Mouse (Mus musculus) kidney, adult 2 months (tissue): ENCODE data around the gene Vamp4. TPM values are rescaled to one million over a fixed set of nuclear protein-coding genes. Genes with fewer than 3 reads are reported as not detected.

Source experiments
- DNase-seq: peaks from one replicate; pipeline ENCODE4 v3.0.0; 2021
- H3K27ac ChIP-seq: fragments of 200-500 bp; 2 replicates; pipeline ENCODE4 v1.5.1; 2012; ENCODE audit warnings: low read depth, low read length, control low read depth, inconsistent platforms; ENCODE audit not compliant: insufficient read depth
- H3K27me3 ChIP-seq: fragments of 200-500 bp; replicated peaks from 2 replicates; pipeline ENCODE4 v1.6.1; 2012; ENCODE audit warnings: mild to moderate bottlenecking, moderate library complexity, low read length, inconsistent platforms; ENCODE audit not compliant: control insufficient read depth, insufficient read depth
- H3K36me3 ChIP-seq: fragments of 200-500 bp; 2 replicates; pipeline ENCODE4 v1.6.1; 2012; ENCODE audit warnings: mild to moderate bottlenecking, moderate library complexity, low read length, inconsistent platforms; ENCODE audit not compliant: control insufficient read depth, insufficient read depth
- H3K4me1 ChIP-seq: fragments of 200-500 bp; 2 replicates; pipeline ENCODE4 v1.6.1; 2011; ENCODE audit warnings: low read length; ENCODE audit not compliant: control insufficient read depth, insufficient read depth
- H3K4me3 ChIP-seq: fragments of 200-500 bp; 2 replicates; pipeline ENCODE4 v1.5.1; 2011; ENCODE audit warnings: mild to moderate bottlenecking, low read depth, low read length, control low read depth; ENCODE audit not compliant: insufficient read depth
- CTCF ChIP-seq: fragments of 200-500 bp; conservative IDR thresholded peaks from 2 replicates; pipeline ENCODE4 v1.5.1; 2011; ENCODE audit warnings: low read depth, mild to moderate bottlenecking, control low read depth, low read length, moderate library complexity, mixed read lengths; ENCODE audit not compliant: insufficient read depth, insufficient read length
- POLR2A ChIP-seq: fragments of 200-500 bp; IDR thresholded peaks from one replicate; pipeline ENCODE4 v1.6.1; 2011; ENCODE audit warnings: low read depth, low read length, control low read depth
- WGBS: fragments of 180-500 bp; shearing (Covaris S2); methylation state at CpG from one replicate; pipeline ENCODE4 v1.1.7; 2018; 5-methylcytosine and 5-hydroxymethylcytosine counted together
- polyA plus RNA-seq: library from polyadenylated mRNA; depleted of rRNA; stranded (reverse); fragments of >200 nt; gene quantifications from 2 replicates; pipeline ENCODE4 v1.2.3, GENCODE M21; 2012

Gene Vamp4
- polyA plus RNA-seq, 1 experiment, result 11.4 TPM

DNA sequence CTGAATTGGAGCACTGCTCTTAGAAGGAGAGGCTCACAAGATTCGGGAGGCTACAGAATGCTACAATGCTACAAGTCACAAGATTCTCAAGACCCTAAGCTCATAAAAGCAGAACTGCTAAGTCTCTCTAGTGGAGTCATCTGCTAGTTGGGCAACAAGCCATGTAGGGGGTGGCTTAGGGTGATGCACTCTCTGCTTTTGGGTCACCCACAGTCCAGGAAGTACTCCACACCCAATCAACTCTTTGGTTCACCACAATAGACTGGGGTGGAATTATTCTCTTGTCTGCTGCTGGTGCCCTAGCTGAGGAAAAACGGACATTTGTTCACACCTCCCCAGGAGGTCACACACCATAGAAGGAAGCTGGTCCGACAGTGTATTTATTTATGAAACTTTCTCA is 5.3 kb upstream of the Vamp4 start:
- WGBS, result 51% methylated on average over 3 of the region's 3 CpGs
- no peaks in the 10 kb centered on the region for H3K36me3 ChIP-seq
- no peak overlapping the region for H3K27ac ChIP-seq
- no peak overlapping the region for H3K4me3 ChIP-seq
- TF ChIP-seq POLR2A (no peak), CTCF (no peak)
- peak; percentile 32 for DNase-seq
- no peaks in the 10 kb centered on the region for H3K27me3 ChIP-seq
- H3K4me1 ChIP-seq, result no peaks in the 10 kb centered on the region

DNA sequence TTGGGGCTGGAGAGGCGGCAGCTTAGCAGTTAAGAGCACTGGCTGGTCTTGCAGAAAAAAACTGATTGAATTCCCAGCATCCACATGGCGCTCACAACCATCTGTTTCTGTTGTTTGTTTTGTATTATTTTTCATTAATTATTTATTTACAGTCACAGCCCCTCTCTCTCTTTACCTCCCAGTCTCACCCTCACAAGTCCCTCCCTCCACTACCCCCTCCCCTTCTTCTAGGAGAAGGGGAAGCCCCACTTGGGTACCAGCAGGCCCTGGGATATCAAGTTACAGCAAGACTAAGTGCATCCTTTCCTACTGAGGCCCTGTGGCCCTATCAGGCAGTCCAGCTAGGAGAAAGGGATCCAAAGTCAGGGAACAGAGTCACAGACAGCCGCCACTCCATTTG is 3.0 kb upstream of the Vamp4 start:
- no peak for TF ChIP-seq POLR2A
- no peak for TF ChIP-seq CTCF
- Histone ChIP-seq H3K36me3 (no peaks in the 10 kb centered on the region), H3K27me3 (no peaks in the 10 kb centered on the region), H3K4me1 (no peaks in the 10 kb centered on the region), H3K27ac (no peak overlapping the region), H3K4me3 (no peak overlapping the region)
- DNase-seq, result no peak
- 64% methylated on average over 3 of the region's 3 CpGs for WGBS

DNA sequence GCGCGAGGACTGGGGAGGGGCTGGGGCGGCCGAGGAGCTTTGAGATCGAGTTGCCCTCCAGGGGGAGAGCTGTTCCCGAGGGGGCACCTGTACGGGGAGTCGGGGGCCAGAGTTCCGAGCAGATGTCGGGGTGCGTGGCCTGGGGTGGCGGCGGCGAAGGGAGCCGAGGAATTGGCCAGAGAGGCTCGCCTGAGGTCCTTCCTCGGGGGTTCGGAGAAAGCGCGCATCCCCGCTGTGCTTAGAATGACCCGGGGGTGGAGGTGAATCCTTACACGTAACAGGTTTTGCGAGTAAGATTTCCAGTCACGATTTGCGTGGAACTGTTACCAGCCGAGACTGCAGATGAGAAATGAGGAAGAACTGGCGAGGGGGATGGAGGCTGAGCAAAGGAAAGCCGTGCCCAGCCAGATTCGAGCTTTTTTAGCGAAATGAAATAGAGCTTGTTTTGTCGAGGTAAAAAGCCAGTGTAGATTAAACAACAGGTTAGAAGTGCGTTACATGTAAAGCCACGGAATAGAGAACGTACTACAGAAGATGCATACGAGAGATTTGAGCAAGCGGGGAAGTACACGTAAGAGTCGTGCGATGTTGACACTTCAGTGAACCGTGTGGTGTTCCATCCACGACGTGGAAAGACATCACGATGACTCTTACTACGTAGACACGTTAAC is 751 bp downstream of the Vamp4 start:
- DNase-seq, result peak; percentile 40
- TF ChIP-seq CTCF (no peak), POLR2A (no peak)
- under 1% methylated on average over 46 of the region's 46 CpGs for WGBS
- no peaks in the 10 kb centered on the region for H3K27me3 ChIP-seq
- H3K4me3 ChIP-seq, result peak overlapping the region; percentile 70
- H3K27ac ChIP-seq, result no peak overlapping the region
- no peaks in the 10 kb centered on the region; the same call in 1 of the 2 replicates for H3K36me3 ChIP-seq
- H3K4me1 ChIP-seq, result no peaks in the 10 kb centered on the region

DNA sequence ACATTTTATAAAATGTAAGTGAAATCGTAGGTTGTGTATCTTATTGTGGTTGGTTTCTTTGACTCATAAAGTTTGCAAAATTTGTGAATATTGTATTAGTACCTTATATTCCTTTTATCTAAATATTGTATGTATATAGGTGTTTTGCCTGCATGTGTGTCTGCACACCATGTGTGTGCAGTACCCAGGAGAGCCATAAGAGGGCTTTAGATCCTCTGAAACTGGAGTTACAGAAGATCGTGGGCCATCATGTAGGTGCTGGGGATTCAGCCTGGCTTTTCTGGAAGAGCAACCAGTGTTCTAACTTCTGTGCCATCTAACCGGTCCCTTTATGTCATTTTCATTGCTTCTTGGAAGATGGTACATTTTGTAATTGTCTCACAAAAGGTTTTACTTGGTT is 4.8 kb downstream of the Vamp4 start:
- no peak overlapping the region for H3K4me3 ChIP-seq
- no peak for DNase-seq
- H3K27me3 ChIP-seq, result no peaks in the 10 kb centered on the region
- no peaks in the 10 kb centered on the region; the same call in 1 of the 2 replicates for H3K36me3 ChIP-seq
- no peak overlapping the region for H3K27ac ChIP-seq
- TF ChIP-seq POLR2A, result no peak
- no peak for TF ChIP-seq CTCF
- H3K4me1 ChIP-seq, result no peaks in the 10 kb centered on the region
- 97% methylated on average over 3 of the region's 3 CpGs for WGBS

DNA sequence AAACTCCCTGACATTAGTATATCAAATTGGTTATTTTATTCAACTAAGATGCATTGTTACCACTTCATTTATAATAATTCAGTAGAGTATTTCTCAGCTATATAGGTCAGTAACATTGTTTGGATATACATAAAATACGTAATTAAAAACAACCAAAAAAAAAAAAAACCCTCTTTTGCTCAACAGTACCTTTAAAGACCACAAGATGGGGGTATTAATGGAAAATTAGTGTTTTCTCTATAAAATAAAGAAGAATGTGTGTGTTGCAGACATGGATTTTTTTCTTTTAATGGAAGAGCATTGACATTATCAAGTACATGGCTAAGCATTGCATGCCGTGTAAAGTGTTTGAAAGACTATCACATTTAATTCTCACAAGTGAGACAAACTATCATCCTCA is 12.6 kb downstream of the Vamp4 start:
- TF ChIP-seq POLR2A (no peak), CTCF (no peak)
- Histone ChIP-seq H3K27ac (no peak overlapping the region), H3K4me3 (no peak overlapping the region), H3K27me3 (no peaks in the 10 kb centered on the region), H3K36me3 (peaks cover 5% of the 10 kb centered on the region), H3K4me1 (no peaks in the 10 kb centered on the region)
- no peak for DNase-seq
- 81% methylated on average over 2 of the region's 2 CpGs for WGBS

DNA sequence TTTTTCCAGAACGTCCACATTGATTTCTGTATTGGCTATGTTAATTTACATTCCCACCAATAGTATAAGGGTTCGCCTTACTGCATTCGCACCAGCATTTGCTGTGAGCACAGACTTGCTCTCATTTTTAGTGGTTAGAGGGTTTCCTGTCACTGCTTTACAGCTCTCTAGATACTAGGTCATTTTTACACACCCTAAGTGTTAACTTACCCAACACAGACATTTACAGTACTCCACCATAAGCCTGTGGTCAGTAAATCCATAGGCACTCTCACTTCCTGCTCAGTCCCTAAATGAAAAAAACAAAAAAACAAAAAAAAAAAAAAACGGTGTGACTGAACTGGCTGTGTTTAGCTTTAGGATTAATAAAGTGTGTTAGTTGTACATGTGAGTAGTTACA is 16.0 kb downstream of the Vamp4 start:
- TF ChIP-seq CTCF (no peak), POLR2A (no peak)
- Histone ChIP-seq H3K4me3 (no peak overlapping the region), H3K4me1 (no peaks in the 10 kb centered on the region), H3K27ac (no peak overlapping the region), H3K36me3 (peaks cover 5% of the 10 kb centered on the region), H3K27me3 (no peaks in the 10 kb centered on the region)
- no peak for DNase-seq
- 78% methylated on average over 4 of the region's 4 CpGs for WGBS

DNA sequence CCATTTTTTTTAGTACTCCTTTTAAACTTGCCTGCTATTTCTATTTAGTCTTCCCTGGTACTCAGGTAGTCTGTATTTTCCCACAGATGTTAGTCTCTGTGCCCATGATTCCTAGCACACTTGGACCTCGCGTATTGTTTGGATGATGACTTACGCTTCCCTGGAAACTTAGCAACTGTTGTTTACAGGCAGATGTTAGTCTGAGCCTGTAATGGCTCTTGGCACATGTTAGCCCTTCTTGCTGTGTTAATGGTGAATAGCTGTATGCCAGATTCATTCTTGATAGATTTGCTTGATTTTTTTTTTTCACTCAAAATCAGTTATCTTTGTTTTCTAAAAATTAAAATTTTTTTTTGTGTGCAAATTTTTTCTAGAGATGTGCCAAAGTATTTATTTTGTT is 18.3 kb downstream of the Vamp4 start:
- TF ChIP-seq CTCF, result no peak
- TF ChIP-seq POLR2A, result no peak
- Histone ChIP-seq H3K4me3 (no peak overlapping the region), H3K27me3 (no peaks in the 10 kb centered on the region), H3K27ac (no peak overlapping the region), H3K36me3 (peaks cover 1% of the 10 kb centered on the region; the same call in 1 of the 2 replicates), H3K4me1 (no peaks in the 10 kb centered on the region)
- DNase-seq, result no peak
- 87% methylated on average over 3 of the region's 3 CpGs for WGBS

DNA sequence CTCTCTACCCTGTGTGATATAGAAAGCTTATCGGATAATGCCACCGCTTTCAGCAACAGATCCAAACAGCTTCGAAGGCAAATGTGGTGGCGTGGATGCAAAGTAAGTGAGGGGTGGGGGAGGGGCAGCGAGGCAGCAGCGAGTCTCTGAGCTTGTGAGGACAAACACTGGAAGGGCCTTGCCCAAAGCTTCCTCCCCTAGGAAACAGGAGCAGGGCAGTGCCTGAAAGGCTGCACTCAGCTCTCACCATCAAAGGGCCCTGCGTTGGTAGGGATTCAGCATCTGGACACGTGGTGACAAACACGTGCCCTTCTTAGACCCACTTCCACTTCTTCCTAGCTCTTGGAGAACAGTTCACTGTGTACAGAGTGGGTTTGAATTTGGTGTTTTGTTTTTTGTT is 19.1 kb downstream of the Vamp4 start:
- peak; percentile 10 for DNase-seq
- H3K4me1 ChIP-seq, result no peaks in the 10 kb centered on the region
- no peaks in the 10 kb centered on the region; the same call in 1 of the 2 replicates for H3K36me3 ChIP-seq
- 51% methylated on average over 9 of the region's 9 CpGs for whole genome bisulfite sequencing
- no peak overlapping the region for H3K4me3 ChIP-seq
- H3K27me3 ChIP-seq, result no peaks in the 10 kb centered on the region
- no peak overlapping the region for H3K27ac ChIP-seq
- TF ChIP-seq POLR2A (no peak), CTCF (no peak)
